Mouse (Mus musculus) 3134 (cell line): Measurements from ENCODE around the gene Palm.
A peak's percentile ranks its signal among the peaks of the same experiment; 100 is the strongest.

Experiments used
- DNase-seq: peaks from one replicate; pipeline ENCODE4 v3.0.0-alpha.2; 2011; ENCODE audit warnings: low spot score; ENCODE audit not compliant: insufficient read length; ENCODE audit errors: extremely low read depth

The Palm gene

GRCm38 (mm10) chr10:79794491-79794931 lies 1.1 kb downstream of the Palm start:
- DNase-seq: peak; percentile 83

DNA sequence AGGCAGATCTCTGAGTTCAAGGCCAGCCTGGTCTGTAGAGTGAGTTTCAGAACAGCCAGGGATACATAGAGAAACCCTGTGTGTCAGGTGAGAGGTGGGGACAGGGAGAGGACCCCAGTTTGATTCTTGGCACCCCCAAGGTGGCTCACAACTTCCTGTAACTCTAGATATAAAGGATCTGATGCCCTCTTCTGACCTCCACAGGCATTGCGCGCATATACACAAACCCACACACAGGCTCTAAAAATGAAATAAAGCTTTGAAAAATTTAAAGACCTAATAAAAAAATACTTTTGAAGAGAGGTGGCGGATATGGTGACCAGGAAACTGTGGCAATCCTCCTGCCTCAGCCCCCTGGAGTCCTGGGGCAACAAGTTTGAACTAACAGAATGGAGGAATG lies 2.5 kb downstream of the Palm start:
- DNase-seq: no peak

DNA sequence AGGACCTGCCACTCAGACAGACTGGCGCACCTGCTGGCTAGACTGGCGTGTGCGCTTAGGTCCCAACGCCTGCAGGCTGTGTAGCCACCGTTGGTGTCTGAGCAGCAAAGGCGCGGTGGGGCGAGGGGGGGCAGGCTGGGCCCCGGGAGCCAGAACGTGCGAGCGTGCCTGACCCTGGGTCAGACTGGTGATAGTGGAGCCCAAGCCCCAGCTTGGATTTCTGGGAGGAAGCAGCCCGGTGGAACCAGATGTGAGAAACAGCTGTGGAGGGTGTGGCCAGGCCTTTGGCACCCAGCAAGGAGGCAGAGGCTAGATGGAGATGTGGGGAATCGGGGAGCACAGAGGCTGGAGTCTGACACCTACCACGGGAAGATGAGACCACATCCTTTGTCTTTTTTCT lies 4.0 kb downstream of the Palm start:
- no peak for DNase-seq

DNA sequence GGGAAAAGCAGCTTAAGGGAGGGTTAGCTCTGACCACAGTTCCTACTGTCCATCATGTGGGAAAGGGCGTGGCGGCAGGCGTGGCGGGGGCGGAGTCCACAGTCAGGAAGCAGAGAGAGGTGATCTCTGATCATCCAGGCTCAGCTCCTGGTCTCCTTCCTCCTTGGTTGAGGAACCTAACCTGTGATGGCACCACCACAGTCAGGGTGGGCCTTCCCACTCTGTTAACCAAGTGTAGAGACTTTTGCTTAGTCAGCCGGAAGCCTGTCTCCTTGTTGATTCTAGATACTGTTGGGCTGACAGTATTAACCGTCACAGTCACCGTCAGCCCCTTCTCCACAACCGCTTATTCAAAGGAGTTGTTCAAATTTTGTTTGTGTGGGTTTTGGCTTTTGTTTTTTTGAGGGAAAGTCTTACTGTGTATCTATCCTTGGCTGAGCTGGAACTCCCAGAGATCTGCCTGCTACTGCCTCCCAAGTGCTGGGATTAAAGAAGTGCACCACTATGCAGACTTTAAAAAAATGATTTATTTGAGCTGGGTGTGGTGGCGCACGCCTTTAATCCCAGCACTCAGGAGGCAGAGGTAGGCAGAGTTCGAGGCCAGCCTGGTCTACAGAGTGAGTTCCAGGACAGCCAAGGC lies 5.0 kb downstream of the Palm start:
- peak; percentile 66 for DNase-seq

GRCm38 (mm10) chr10:79800508-79800907 lies 7.1 kb downstream of the Palm start:
- DNase-seq: no peak

- DNase-seq: no peak
Measured at GRCm38 (mm10) chr10:79801837-79802236, 8.5 kb downstream of the Palm start.

DNA sequence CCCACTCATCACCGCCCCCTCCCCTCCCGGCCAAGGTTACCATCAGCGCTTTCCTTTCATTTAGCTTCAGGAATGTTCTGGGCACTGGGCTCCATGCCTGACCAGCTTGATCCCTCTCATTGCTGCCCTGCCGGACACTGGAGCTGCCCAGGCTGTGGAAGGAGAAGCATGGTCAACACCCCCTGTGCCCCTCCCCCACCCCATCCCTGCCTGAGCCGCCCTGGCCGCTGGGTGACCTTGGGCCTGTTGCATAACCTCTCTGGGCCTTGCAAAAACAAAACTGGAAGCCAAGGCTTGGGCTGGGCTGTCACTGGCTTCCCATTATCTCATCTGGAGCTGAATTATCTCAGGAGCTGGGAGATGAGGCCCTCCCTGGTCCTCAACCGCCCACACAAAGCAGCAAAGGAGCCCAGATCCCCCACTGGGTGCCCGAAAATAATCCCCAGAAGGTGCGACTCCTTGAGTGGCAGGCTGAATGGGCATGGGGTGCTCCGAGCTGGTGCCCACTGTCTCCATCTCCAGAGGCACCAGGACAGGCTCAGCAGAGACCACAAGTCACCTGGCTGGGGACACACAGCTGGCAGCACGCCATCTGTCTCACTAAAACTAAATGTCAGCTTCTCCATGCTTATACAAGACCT lies 9.1 kb downstream of the Palm start:
- DNase-seq: peak; percentile 58

DNA sequence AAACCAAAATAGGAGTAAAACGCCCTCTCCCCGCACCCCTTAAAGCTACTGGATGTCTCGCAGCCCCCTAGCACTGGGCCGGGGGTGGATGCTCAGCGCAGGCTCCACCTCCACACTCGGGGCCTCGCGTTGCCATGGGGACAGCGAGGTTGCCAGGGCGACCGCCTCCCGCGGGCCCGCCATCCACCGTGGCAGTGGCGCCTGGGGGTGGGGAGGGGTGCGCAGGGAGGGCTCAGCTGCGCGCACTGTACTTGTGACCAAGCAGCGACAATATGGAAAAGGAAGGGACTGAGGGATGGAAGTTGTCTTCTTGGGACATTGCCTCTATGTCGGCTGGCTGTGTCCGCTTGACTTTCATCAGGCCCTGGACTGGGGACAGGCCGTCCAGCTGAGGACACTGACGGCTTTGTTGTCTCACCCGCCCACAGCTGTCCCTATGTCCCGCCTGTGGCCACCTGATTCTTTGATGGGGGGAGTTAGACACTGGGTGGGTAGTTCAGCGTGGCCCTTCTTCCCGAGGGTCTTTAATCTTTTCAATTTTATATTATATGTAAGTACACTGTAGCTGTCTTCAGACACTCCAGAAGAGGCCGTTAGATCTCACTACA lies 10.4 kb downstream of the Palm start:
- DNase-seq: no peak

DNA sequence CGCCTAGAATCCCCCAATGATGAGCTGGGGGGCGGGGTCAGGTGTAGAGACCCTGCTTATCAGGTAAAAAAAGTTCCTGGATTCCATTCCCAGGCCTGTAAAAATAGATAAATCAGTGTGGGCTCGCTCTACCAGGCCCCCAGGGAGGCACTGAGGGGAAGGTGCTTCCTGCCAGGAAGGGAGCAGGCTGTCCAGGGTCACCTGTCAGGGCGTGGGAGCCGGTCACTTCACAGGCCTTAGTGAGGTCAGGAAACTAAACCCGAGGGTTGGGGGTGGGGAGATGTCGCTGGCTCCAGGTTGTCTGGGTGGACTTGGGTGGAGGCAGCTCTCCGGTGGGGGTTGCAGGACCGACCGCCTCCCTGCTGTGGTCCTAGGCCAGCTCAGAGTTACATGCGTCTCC lies 12.3 kb downstream of the Palm start:
- no peak for DNase-seq

- no peak for DNase-seq
Measured at GRCm38 (mm10) chr10:79806331-79806730, 13.0 kb downstream of the Palm start.

DNA sequence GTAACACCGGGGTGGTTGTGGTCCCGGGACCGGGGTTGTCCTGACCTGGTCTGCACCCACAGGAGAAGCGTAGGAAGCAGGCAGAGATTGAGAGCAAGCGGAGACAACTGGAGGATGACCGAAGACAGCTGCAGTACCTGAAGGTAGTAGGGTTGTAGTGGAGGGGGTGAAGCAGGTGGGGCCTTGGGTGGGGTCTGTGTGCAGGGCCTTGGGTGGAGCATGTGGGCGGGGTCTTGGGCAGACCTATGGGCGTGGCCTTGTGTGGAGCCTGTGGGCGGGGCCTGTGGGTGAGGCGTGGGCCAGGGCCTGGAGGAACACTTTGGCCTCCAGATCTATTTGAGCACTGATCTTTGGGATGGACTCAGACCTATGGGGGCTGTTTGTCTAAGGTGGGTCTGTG lies 13.6 kb downstream of the Palm start:
- DNase-seq: no peak

DNA sequence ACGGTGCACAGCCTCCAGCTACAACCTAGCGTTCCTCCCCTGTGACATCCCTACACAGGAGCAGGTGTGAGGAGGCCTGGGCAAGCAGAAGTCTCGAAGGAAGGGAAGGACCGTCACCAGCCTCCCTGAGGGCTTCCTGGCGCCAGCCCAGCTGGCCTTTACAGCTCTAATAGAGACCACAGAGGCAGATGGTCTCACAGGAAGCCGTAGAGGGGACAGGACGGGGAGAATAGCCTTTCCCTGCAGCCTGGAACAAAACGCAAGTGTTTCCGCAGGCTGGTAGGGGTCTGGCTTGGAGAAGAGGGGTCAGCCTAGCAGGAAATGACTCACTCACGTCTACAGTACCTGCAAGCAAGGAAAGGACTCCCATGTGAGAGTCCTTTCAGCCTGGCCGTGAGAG lies 14.5 kb downstream of the Palm start:
- DNase-seq: no peak

DNA sequence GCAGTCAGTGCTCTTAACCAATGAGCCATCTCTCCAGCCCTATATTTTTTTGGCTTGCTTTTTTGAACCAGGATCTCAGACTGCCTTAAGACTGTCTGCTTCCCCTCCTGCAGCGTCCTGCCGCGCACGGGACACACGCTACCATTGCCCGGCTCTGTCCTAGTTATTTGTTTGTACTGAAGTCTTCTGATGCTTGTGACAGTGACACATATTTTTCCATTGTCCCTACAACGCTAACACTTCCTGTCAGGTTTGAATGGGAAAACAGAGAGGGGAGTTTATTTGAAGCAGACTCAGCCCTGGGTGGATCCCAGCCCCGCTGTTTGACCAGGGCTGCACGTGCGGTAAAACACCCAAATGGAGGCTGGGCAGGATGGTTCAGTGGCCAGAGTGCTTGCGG lies 15.4 kb downstream of the Palm start:
- no peak for DNase-seq

DNA sequence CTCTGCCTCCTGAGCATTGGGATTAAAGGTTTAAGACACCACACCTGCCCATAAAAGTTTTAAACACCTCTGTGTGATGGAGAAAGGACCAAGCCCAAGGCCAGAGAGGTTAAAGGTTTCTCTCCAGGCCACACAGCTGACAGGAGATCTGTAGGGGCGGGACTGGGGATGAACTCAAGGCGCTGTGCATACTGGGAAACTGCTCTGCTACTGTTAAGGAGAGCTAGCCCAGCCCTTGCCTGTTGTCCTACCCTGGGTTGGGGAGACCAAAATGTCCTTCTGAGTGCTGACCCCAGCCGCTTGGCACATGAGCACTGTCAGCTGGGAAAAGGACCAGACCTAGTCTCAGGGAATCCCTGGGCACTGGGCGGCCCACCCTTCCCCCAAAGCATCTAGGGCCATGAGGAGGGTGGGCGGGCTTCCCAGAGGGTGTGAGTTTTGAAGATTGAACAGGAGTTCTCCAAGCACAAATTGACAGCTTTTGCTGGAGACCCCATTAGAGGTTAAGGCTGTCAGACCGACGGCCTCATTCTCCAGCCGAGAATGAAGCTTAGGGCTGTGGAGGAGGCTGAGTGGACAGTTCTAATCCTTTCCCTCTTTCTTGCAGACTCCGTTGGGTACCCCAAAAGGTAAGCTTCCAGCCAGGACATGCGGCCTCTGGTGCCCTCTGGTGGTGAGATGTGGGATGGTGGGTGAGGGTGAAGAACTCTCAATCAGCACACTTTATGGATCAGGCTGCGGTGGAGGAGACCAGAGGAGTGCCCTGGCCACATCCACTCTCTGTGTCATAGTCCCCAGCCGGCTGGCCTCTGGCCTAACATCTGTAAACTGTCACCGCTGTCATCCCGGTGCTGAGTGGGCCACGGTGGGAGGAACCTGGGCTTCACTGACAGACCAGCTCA lies 18.6 kb downstream of the Palm start:
- DNase-seq: peak; percentile 54

DNA sequence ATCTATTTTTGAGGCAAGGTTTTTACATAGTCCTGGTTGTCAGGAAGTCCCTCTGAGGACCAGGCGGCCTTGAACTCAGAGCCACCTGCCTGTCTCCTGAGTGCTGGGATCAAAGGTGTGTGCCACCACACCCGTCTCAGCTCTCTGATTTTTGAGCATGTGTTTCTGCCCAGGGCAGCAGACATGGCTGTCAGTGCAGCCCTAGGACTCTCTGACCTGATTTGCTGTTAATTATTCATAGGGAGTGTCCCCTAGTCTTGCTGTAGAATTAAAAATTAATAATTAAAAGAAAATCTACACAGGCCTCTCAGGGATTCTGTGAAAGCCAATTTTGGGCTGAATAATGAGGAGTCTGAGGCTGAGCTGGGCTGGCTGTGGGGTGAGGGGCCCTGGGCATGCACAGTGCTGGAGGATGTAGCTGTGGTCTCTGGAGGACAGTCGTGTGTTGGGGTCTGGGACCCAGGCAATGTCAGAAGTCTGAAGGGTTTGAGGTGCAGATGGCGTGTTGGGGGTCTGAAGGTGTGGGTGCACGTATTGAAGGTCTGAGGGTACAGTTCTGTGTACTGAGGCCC lies 21.0 kb downstream of the Palm start:
- no peak for DNase-seq

DNA sequence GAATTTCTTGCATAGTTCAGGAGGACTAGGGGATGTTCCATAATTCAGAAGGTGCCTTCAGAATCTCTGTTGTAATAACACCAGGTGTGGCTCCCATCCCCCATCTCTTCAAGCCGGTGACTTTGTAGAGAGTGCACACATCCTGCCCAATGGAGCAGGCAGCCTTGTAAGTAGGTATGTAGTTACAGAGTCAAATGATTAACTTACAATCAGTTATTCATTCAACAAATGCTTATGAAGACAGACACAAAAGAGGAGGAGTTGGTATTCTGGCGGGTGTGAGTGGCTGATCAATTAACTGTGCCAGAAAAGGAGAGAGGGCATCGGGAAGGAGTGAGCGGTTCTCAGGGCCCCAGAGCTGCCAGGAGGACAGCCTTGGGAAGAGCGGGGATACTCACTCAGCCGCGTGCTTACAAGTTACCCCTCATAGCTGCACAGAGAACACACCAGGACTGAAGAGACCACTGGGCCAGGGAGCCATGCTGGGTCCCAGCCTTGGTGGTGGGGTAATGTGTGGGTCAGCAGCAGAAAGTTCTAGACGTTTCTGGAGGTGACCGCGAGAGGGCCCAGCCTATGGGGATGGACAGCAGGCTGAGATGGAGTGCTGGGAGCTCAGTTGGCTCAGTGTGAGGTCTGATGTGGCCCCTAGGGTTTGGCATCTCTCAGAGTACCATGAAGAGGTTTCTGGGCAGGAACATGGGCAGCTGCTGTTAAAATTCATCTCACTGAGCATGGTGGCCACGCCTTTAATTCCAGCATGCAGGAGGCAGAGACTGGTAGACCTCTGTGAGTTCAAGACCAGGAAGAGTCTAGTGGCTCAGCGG lies 22.5 kb downstream of the Palm start:
- DNase-seq: no peak

GRCm38 (mm10) chr10:79817111-79817510 lies 23.7 kb downstream of the Palm start:
- DNase-seq: no peak

GRCm38 (mm10) chr10:79818225-79818624 lies 24.9 kb downstream of the Palm start:
- no peak for DNase-seq

GRCm38 (mm10) chr10:79819606-79820005 lies 26.2 kb downstream of the Palm start:
- DNase-seq: no peak

GRCm38 (mm10) chr10:79820277-79820676 lies 26.9 kb downstream of the Palm start:
- DNase-seq: no peak
